Mouse (Mus musculus) cortical plate, adult 2 months (tissue): Measurements from ENCODE around the gene Cd59b.

Experiments used
- CTCF ChIP-seq: fragments of 200-500 bp; IDR thresholded peaks from 2 replicates; pipeline ENCODE4 v1.5.1; 2011; ENCODE audit warnings: mild to moderate bottlenecking, control low read depth, low read length; ENCODE audit not compliant: insufficient read depth; ENCODE audit errors: extremely low read depth
- POLR2A ChIP-seq: fragments of 200-500 bp; IDR thresholded peaks from 2 replicates; pipeline ENCODE4 v1.6.1; 2011; ENCODE audit warnings: mild to moderate bottlenecking, low read length, control low read depth; ENCODE audit not compliant: insufficient read depth; ENCODE audit errors: extremely low read depth

GRCm38 (mm10) chr2:104062665-104063064, 7.0 kb upstream of the Cd59b start:
- no peak for TF ChIP-seq POLR2A
- no peak for TF ChIP-seq CTCF
